Mouse (Mus musculus) megakaryocyte, embryonic 14.5 days (primary cell): ENCODE data around the gene Sapcd1. TPM values are rescaled to one million over a fixed set of nuclear protein-coding genes. Genes with fewer than 3 reads are reported as not detected.

ENCODE experiments used
- H3K27me3 ChIP-seq: replicated peaks from 2 replicates; pipeline ENCODE3; 2012; ENCODE audit warnings: inconsistent platforms
- H3K36me3 ChIP-seq: replicated peaks from 2 replicates; pipeline ENCODE3; 2012; ENCODE audit warnings: low read length, inconsistent platforms, mixed read lengths
- H3K4me1 ChIP-seq: 2 replicates; pipeline ENCODE4 v1.6.1; 2012; ENCODE audit warnings: inconsistent platforms
- H3K4me3 ChIP-seq: replicated peaks from 2 replicates; pipeline ENCODE3; 2012; ENCODE audit warnings: moderate library complexity, mild to moderate bottlenecking, inconsistent platforms
- H3K9me3 ChIP-seq: 2 replicates; pipeline ENCODE4 v1.6.1; 2012; ENCODE audit warnings: inconsistent platforms
- FLI1 ChIP-seq: IDR thresholded peaks from 2 replicates; pipeline ENCODE4 v1.6.1; 2012; ENCODE audit warnings: low read length, inconsistent platforms, mixed read lengths
- GATA1 ChIP-seq: IDR thresholded peaks from 3 replicates; pipeline ENCODE4 v1.6.1; 2012; ENCODE audit warnings: mixed read lengths, low read length, inconsistent platforms, borderline replicate concordance
- polyA plus RNA-seq: library from polyadenylated mRNA; stranded (reverse); fragments of >175 nt; gene quantifications from 2 replicates; pipeline ENCODE4 v1.2.3, GENCODE M21; 2012; ENCODE audit warnings: low replicate concordance; ENCODE audit not compliant: insufficient read depth

Gene Sapcd1
- polyA plus RNA-seq, 1 experiment: 5.4 TPM

DNA sequence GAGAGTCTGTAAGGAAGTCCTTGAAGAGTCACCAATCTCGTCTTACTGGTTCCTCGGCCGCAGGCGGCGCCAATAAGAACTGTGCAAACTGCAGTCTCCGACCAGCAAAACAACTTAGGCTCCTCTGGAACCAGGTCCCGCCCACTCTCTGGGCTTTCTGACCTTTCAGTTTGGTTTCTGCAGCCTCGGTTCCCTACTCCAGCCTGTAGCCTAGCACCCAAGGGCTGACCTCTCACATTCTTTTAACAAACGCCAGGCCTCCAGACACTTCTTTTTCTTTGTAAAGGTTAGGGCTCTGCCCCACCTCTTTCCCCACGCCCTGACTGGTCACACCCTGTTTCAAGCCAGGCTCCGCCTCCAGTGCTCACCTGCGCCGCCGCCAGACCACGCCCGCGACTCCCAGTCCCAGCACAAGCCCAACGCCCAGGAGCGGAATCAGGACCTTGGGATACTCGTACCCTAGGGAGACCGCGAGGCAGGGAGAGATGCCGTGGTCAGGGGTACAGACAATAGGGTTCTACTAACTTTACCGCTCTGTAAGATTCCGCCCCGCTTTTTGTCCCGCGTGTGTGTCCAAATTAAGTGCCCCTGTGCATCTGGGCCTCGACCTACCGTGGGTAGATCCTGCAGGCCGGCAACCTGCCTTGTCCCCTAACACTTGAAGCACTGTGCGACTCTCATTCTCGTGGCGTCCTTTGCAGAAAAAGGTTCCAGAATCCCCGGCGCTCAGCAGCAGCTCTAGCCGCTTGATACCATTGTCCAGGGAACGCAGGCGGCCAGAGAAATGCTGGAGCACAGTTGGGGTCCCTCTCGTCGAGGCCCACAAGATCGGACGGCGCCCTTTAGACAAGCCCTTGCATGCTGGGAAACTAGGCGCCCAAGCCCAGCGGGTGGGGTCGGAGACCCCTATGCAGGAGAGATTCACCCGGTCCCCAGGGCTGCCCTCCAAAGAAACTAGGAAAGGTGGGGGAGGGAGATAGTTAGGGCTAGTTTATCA lies 37.4 kb upstream of the Sapcd1 start, which contains the start of gene Ly6g6c:
Ly6g6c (plus strand) TSS at position 438 of the 997 bp plus-strand sequence.
- H3K9me3 ChIP-seq: no peaks in the 10 kb centered on the region
- peaks cover 16% of the 10 kb centered on the region for H3K27me3 ChIP-seq
- H3K36me3 ChIP-seq: peaks cover 68% of the 10 kb centered on the region
- peak within 1 kb of the TSS; percentile 94 for H3K4me3 ChIP-seq
- H3K4me1 ChIP-seq: peaks cover 96% of the 10 kb centered on the region
- TF ChIP-seq FLI1: no peak
- no peak for TF ChIP-seq GATA1

DNA sequence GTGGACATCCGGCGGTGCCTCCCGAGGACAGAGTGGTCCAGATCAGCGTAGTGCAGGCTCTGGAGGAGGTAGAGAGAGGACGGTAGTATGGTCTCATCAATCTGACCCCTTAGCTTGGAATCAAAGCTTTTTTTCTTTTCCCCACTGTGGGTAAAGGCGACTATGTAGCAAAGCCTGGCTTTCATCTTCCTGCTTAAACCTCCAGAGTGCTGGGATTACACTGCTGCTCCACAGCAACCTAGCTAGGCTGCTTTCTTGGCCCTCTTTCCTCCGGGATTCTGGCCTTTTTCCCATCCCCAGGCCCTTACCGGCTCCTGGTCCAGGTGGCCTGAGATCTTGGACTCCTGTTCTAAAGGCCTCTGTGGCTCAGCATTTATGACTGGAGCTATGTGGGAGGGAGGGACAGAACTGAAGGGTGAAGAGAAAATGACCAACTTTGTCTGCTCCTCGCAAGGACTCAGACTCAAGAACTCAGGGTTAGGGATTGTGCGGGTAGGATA lies 36.6 kb upstream of the Sapcd1 start:
- Histone ChIP-seq H3K36me3 (peaks cover 66% of the 10 kb centered on the region), H3K4me1 (peaks cover 96% of the 10 kb centered on the region), H3K4me3 (peak overlapping the region; percentile 94), H3K27me3 (peaks cover 15% of the 10 kb centered on the region), H3K9me3 (no peaks in the 10 kb centered on the region)
- TF ChIP-seq FLI1 (no peak), GATA1 (no peak)

DNA sequence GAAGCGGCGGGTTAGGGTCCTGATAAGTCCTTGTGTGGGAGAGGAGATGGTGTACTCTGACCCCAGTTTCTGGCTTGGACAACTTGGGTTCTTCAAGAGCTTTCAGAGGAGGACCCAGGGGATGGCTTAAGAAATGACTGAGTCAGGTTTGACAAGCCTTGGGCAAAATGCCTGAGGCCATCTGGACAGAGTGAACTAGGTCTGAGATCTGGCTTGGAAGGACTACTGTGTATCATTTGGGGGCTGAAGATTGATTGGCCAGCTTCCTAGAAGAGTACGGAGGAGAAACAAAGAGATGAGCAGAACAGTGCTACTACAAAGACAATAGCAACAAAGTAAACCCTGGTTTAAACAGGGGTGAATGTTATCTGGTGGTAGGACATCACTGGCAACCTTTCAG lies 35.6 kb upstream of the Sapcd1 start:
- H3K27me3 ChIP-seq: peaks cover 8% of the 10 kb centered on the region
- TF ChIP-seq GATA1 (no peak), FLI1 (no peak)
- H3K4me3 ChIP-seq: peak overlapping the region; percentile 94
- peaks cover 63% of the 10 kb centered on the region for H3K36me3 ChIP-seq
- no peaks in the 10 kb centered on the region for H3K9me3 ChIP-seq
- peaks cover 96% of the 10 kb centered on the region for H3K4me1 ChIP-seq

DNA sequence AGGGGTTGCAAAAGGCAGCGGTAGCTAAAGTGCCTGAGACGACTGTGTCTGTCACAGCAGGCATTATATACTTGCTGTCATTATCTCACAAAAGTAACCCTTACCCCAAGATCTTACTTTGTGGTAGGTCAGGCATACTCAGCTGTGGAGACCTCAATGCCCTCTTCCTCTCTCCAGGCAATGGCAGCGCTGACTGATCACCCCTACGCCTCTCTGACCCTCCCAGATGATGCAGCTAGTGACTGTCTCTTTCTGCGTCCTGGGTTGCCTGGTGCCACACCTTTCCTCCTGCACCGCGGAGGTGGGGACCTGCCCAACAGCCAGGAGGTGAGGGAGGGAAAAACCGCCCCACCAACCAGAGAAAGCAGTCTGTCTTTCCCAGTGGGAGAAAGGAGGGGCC lies 33.5 kb upstream of the Sapcd1 start:
- TF ChIP-seq FLI1 (no peak), GATA1 (no peak)
- H3K36me3 ChIP-seq: peaks cover 75% of the 10 kb centered on the region
- peaks cover 2% of the 10 kb centered on the region for H3K27me3 ChIP-seq
- no peaks in the 10 kb centered on the region for H3K9me3 ChIP-seq
- peak overlapping the region; percentile 53 for H3K4me3 ChIP-seq
- H3K4me1 ChIP-seq: peaks cover 93% of the 10 kb centered on the region

DNA sequence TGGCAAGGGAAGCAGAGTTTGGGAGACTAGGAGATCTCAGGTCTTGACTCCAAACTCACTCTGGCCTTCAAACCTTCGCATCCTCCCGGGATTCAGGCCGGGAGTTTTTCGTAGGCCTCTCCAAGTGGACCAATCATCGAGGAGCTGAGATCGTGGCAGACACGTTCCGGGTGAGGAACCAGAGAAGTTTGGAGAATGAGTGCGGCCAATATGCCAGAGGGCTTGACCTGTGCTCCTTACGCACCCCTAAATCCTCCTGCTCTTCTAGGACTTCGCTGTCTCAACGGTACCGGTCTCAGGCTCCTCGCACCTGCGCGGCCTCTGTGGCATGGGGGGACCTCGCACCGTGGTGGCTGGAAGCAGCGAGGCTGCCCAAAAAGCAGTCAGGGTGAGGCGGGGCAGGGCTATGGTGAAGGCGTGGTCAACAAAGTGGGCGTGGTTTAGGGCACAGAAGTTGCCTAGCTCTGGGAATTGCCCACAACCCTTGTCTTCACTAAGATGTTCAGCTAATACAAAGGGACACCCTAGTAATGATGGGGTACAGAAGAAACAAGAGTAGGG lies 33.0 kb upstream of the Sapcd1 start:
- no peaks in the 10 kb centered on the region for H3K9me3 ChIP-seq
- H3K4me3 ChIP-seq: peak overlapping the region; percentile 94
- no peak for TF ChIP-seq GATA1
- no peak for TF ChIP-seq FLI1
- no peaks in the 10 kb centered on the region for H3K27me3 ChIP-seq
- peaks cover 80% of the 10 kb centered on the region for H3K36me3 ChIP-seq
- H3K4me1 ChIP-seq: peaks cover 93% of the 10 kb centered on the region

DNA sequence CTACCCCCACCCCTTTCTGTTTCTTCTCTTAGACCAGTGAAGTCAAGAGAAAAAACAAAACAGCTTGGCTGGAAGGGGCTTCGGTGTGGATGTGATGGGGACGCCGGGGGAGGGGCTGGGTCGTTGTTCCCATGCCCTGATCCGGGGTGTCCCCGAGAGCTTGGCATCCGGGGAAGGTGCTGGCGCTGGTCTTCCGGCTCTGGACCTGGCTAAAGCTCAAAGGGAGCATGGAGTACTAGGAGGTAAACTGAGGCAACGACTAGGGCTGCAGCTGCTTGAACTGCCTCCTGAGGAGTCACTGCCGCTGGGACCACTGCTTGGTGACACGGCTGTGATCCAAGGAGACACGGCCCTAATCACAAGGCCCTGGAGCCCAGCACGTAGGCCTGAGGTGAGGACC lies 32.3 kb upstream of the Sapcd1 start:
- Histone ChIP-seq H3K27me3 (no peaks in the 10 kb centered on the region), H3K4me1 (peaks cover 93% of the 10 kb centered on the region), H3K9me3 (no peaks in the 10 kb centered on the region), H3K4me3 (peak overlapping the region; percentile 94), H3K36me3 (peaks cover 87% of the 10 kb centered on the region)
- TF ChIP-seq GATA1 (no peak), FLI1 (no peak)

DNA sequence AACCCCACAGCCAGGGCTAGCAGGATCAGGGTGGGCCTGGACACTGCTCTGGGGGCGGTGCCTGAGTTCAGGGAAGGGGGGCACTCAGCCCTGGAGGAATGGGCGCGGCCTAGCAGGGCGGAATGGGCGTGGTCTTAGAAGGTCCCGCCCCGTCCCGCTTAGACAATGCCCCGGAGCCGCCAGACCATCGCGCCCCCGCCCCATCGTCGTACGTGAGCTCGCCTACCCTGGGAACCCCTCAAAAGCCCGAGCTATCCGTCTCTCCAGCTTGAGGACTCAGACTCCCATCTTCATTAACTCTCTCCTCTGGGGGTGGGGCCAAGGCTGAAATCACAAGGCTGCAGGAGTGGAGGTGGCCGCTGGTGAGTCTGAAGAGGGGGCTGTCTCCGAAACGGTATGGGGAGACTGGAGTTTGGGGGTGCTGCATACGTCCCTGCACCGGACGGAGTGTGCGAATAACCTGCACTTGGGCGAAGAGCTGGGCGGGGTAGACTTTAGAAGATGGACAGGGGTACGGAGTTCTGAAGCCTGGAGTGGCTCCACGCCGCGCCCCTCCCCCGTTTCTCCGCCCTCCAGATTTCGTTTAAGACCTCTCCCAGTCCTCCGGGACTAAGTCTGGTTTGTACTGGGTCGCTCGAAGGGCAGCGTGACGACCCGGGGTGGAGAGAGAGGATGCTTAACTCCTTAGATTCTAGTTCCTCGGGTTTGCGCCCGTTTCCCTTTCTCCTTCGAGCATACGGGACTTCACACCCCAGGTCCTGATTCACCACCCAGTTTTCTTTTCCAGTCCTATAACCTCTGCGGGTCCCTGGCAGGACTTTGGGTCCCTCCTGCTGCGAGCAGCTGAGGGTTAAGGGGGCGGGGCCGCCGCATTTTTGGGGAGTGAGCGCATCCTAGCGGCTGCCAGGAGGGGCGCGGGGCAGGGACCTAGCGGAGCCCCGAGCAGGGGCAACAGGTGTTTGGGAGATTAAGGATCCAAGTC lies 31.4 kb upstream of the Sapcd1 start, which contains the start of gene Ddah2:
Ddah2 (plus strand) TSS at position 125 of the 982 bp plus-strand sequence.
- no peak for TF ChIP-seq FLI1
- TF ChIP-seq GATA1: no peak
- Histone ChIP-seq H3K4me1 (peaks cover 91% of the 10 kb centered on the region), H3K9me3 (no peaks in the 10 kb centered on the region), H3K4me3 (peak within 1 kb of the TSS; percentile 94), H3K36me3 (peaks cover 89% of the 10 kb centered on the region), H3K27me3 (no peaks in the 10 kb centered on the region)

DNA sequence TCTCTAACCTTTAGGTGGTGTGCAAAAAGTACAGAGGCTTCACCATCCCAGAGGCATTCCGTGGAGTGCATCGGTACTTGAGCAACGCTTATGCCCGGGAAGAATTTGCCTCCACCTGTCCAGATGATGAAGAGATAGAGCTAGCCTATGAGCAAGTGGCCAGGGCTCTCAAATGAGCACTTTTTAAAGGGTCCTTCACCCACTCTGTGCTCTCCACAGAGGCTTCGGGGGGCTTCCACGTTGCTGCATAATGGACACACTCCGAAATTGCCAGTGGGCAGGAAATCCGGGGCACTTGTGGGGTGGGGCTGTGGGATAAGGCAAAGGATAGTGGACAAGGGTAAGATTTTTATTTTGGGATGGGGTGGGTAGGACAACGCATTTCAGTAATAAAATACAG lies 30.5 kb upstream of the Sapcd1 start:
- peaks cover 90% of the 10 kb centered on the region for H3K4me1 ChIP-seq
- TF ChIP-seq FLI1: no peak
- TF ChIP-seq GATA1: no peak
- peaks cover 88% of the 10 kb centered on the region for H3K36me3 ChIP-seq

DNA sequence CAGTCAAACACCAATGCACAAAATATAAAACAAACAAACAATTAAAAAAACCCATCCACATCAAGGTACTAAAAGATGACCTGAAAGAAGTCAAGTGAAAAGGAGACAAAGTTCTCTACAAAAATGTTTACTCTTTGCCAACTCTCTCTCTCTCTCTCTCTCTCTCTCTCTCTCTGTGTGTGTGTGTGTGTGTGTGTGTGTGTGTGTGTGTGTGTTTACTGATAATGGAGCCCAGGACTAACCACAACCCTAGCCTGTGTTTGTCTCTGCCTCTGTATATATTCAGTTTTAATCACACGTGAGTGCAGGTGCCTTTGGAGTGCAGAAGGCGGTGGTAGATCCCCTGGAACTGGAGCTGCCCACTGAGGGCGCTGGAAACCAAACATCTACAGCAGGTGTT lies 29.3 kb upstream of the Sapcd1 start:
- no peaks in the 10 kb centered on the region for H3K9me3 ChIP-seq
- TF ChIP-seq GATA1: no peak
- no peak for TF ChIP-seq FLI1
- H3K27me3 ChIP-seq: no peaks in the 10 kb centered on the region
- H3K4me3 ChIP-seq: no peak overlapping the region
- peaks cover 89% of the 10 kb centered on the region for H3K36me3 ChIP-seq
- peaks cover 92% of the 10 kb centered on the region for H3K4me1 ChIP-seq

More for the DNA sequence above, 30.5 kb upstream of the Sapcd1 start:
- Histone ChIP-seq H3K27me3 (no peaks in the 10 kb centered on the region), H3K9me3 (no peaks in the 10 kb centered on the region), H3K4me3 (no peak overlapping the region)
